Mouse (Mus musculus) right cerebral cortex, postnatal 10 days (tissue): ENCODE data around the gene Trdn.

Source experiments
- DNase-seq, 2 experiments: peaks; one replicate each; pipeline ENCODE4 v3.0.0; 2021; ENCODE audit warnings: low spot score in 2 of 2

Trdn gene

GRCm38 (mm10) chr10:33375474-33376029, 295.2 kb downstream of the Trdn start:
- no peak for DNase-seq
